ENCODE assay signal across 8 mouse cellular contexts in the genomic region with DNA sequence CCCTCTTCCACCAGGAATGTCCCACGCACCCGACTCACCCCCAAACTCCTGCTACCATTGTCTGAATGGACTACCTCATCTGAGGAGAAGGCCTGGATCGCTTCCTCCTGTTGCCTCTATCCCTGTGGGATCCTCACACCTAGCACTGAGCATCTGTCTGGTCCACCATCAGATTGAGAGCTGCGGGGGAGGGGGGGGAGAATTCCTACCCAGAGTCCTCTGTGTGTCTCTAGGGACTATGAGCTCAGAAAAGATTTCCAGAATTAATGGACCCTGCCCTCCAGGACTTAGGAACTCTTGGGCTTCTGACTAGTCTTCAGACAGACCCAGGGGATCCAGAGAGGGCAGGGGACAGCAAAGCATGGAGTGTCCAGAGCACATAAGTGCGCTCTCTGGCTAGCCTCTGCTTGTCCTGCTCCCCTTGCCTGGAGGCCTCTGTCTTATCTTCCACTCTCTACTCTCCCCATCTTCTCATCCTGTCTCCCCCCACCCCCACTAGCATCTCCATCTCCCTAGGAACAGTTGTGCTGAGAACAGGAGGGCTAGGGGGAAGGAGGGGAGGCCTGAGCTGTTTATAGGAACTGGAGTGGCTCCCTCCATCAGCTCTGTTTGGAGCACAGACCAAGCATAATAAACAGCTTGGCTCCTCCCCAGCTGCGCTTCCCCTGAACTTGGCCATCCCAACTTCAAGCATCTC. TPM values are rescaled to one million over a fixed set of nuclear protein-coding genes. Genes with fewer than 3 reads are reported as not detected.
DNase-seq lines count a peak whose midpoint lies in the region; ATAC-seq and TF ChIP-seq lines count a peak whose summit lies in the region.

No protein-coding gene starts in this region.

- TF ChIP-seq EP300 in heart, adult 2 months (IDR thresholded peaks at IDR 0.05; ENCODE audit: insufficient read depth, low read depth, low read length): no peak

- 69% methylated on average over 6 of the region's 6 CpGs for WGBS in hindbrain, embryonic 10.5 days
- 65% methylated on average over 6 of the region's 6 CpGs for WGBS in hindbrain, embryonic 14.5 days
- 64% methylated on average over 6 of the region's 6 CpGs for WGBS in heart, adult 2 months

- no peak for DNase-seq in hindbrain, embryonic 10.5 days (ENCODE audit: low spot score)
- DNase-seq in hindbrain, embryonic 14.5 days (ENCODE audit: low spot score): no peak
- DNase-seq in brain, embryonic 14.5 days (ENCODE audit: low read depth): peak; percentile 68
- peak; percentile 61 to 63 for DNase-seq in heart, adult 2 months
- peak; percentile 76 to 84 for DNase-seq in kidney, postnatal 4 days
- DNase-seq in cerebellum, adult 9-11 months: no peak
- no peak for DNase-seq in urinary bladder, adult 18-20 months (ENCODE audit: low spot score in 2 of 2)
- no peak for DNase-seq in layer of hippocampus, postnatal 25 days (ENCODE audit: extremely low spot score in 1 of 2, low spot score in 1 of 2)

- H3K79me2 ChIP-seq in heart, adult 2 months (replicated peaks; ENCODE audit: control insufficient read depth, insufficient read depth, low read length): no peaks in the 10 kb centered on the region

- H3K27me3 ChIP-seq in hindbrain, embryonic 10.5 days (ENCODE audit: insufficient read depth, poor library complexity, severe bottlenecking): no peaks in the 10 kb centered on the region
- H3K27me3 ChIP-seq in hindbrain, embryonic 14.5 days (ENCODE audit: control insufficient read depth, insufficient read depth, low read length): no peaks in the 10 kb centered on the region
- no peaks in the 10 kb centered on the region for H3K27me3 ChIP-seq in heart, adult 2 months (ENCODE audit: control insufficient read depth, insufficient read depth, low read length)

- TF ChIP-seq POLR2A in brain, embryonic 14.5 days (IDR thresholded peaks at IDR 0.05; ENCODE audit: borderline replicate concordance, extremely low read depth, insufficient read depth, insufficient read length, poor library complexity, severe bottlenecking): no peak
- no peak for TF ChIP-seq POLR2A in heart, adult 2 months (IDR thresholded peaks at IDR 0.05; ENCODE audit: insufficient read depth, low read depth, low read length)

- ATAC-seq in hindbrain, embryonic 14.5 days (ENCODE audit: low FRiP score): no peak

- H3K9me3 ChIP-seq in hindbrain, embryonic 10.5 days: no peaks in the 10 kb centered on the region
- no peaks in the 10 kb centered on the region for H3K9me3 ChIP-seq in hindbrain, embryonic 14.5 days (ENCODE audit: control insufficient read depth, low read length)

- no peaks in the 10 kb centered on the region for H3K36me3 ChIP-seq in hindbrain, embryonic 10.5 days
- no peaks in the 10 kb centered on the region for H3K36me3 ChIP-seq in hindbrain, embryonic 14.5 days (replicated peaks; ENCODE audit: control insufficient read depth, insufficient read depth)
- H3K36me3 ChIP-seq in heart, adult 2 months (ENCODE audit: control insufficient read depth, insufficient read depth, low read length): no peaks in the 10 kb centered on the region

- H3K9ac ChIP-seq in hindbrain, embryonic 14.5 days: no peak overlapping the region
- no peak overlapping the region for H3K9ac ChIP-seq in heart, adult 2 months (ENCODE audit: low read depth, low read length)

- H3K4me2 ChIP-seq in hindbrain, embryonic 14.5 days (replicated peaks): no peak overlapping the region

- intact Hi-C loops in heart, adult 2 months (cut with DNase I): no loop called here

- TF ChIP-seq CTCF in brain, embryonic 14.5 days (IDR thresholded peaks at IDR 0.05; ENCODE audit: borderline replicate concordance, extremely low read depth, insufficient read depth, insufficient read length): no peak
- no peak for TF ChIP-seq CTCF in heart, adult 2 months (IDR thresholded peaks at IDR 0.05)

- H3K27ac ChIP-seq in hindbrain, embryonic 10.5 days: peak overlapping the region; percentile 74; the same call in 1 of the 2 replicates
- H3K27ac ChIP-seq in hindbrain, embryonic 14.5 days: no peak overlapping the region
- H3K27ac ChIP-seq in heart, adult 2 months: peak overlapping the region; percentile 73

- no peak overlapping the region for H3K4me3 ChIP-seq in hindbrain, embryonic 10.5 days
- no peak overlapping the region for H3K4me3 ChIP-seq in hindbrain, embryonic 14.5 days (replicated peaks; ENCODE audit: low read length)
- H3K4me3 ChIP-seq in heart, adult 2 months: no peak overlapping the region

- peaks cover 58% of the 10 kb centered on the region for H3K4me1 ChIP-seq in hindbrain, embryonic 10.5 days (replicated peaks)
- peaks cover 17% of the 10 kb centered on the region; the same call in 1 of the 2 replicates for H3K4me1 ChIP-seq in hindbrain, embryonic 14.5 days (replicated peaks; ENCODE audit: control insufficient read depth, insufficient read depth, low read length)
- H3K4me1 ChIP-seq in heart, adult 2 months (ENCODE audit: control insufficient read depth, insufficient read depth, low read length): peaks cover 18% of the 10 kb centered on the region

RNA-seq across cellular contexts. Expression of a gene that starts 15.0 kb away (rescaled TPM):
- 5.8 and 6.0 TPM in 2 replicates for polyA plus RNA-seq in hindbrain, embryonic 10.5 days (2016; fragmentation: Nextera tagmentation; extraction: Ambion mirVana)
- polyA plus RNA-seq in hindbrain, embryonic 14.5 days (2014; fragmentation: Nextera tagmentation; extraction: Ambion mirVana): 5.1 and 7.2 TPM in 2 replicates
- polyA plus RNA-seq in brain, embryonic 14.5 days (2012; rRNA removed): 3.8 and 6.7 TPM in 2 replicates
- 10 to 100 TPM; 13.6 to 13.7 TPM for total RNA-seq in heart, adult 2 months (2021)
- 14.5 and 21.9 TPM in 2 replicates for polyA plus RNA-seq in heart, adult 2 months (2012; rRNA removed)
- total RNA-seq in layer of hippocampus, postnatal 25 days (2021): 1 to 10 TPM; 2.7 to 3.8 TPM

Comparison
In these comparisons a context has a peak if more than half of its experiments do, and no peak if none do; other contexts are left out.
1. DNase-seq: peak in brain, embryonic 14.5 days (single experiment), heart, adult 2 months (2 of 2) and kidney, postnatal 4 days (2 of 2); none in hindbrain, embryonic 10.5 days (single experiment), hindbrain, embryonic 14.5 days (single experiment), cerebellum, adult 9-11 months (single experiment), urinary bladder, adult 18-20 months (0 of 2) and layer of hippocampus, postnatal 25 days (0 of 2).